Mouse (Mus musculus) erythroblast, embryonic 14.5 days (primary cell): ENCODE measurements around the gene Tmem19.

Source experiments
- GATA1 ChIP-seq: IDR thresholded peaks from 2 replicates; pipeline ENCODE4 v1.6.1; 2012; ENCODE audit warnings: low read length, inconsistent platforms, mixed read lengths
- TAL1 ChIP-seq: IDR thresholded peaks from 3 replicates; pipeline ENCODE4 v1.6.1; 2012; ENCODE audit warnings: low read length, inconsistent platforms, mixed read lengths

GRCm38 (mm10) chr10:115391076-115391475, 28.8 kb upstream of the Tmem19 start:
- no peak for TF ChIP-seq GATA1
- no peak for TF ChIP-seq TAL1
